Mouse (Mus musculus) left cerebral cortex, postnatal 4 days (tissue): ENCODE measurements around the gene Fam19a3. TPM values are rescaled to one million over a fixed set of nuclear protein-coding genes. Genes with fewer than 3 reads are reported as not detected.
"Not testable (repeated sequence)": the region's sequence is repeated elsewhere in the genome, so short reads cannot be mapped to it uniquely, and the experiment has no call there.

Experiments
- DNase-seq: peaks from one replicate; pipeline ENCODE4 v3.0.0-alpha.2; 2022
- intact Hi-C: fragments of 180-260 bp; cut with DNase I; formaldehyde crosslinking; loops from one replicate; pipeline ENCODE4 v1.15.1; 2025
- total RNA-seq, 2 experiments: library from RNA; stranded (reverse); gene quantifications; 2 replicates each; pipeline ENCODE4 v1.2.3; 2021

Fam19a3 gene
- total RNA-seq, 2 experiments from 2014 or later = 0.14 TPM; not detected in 1

DNA sequence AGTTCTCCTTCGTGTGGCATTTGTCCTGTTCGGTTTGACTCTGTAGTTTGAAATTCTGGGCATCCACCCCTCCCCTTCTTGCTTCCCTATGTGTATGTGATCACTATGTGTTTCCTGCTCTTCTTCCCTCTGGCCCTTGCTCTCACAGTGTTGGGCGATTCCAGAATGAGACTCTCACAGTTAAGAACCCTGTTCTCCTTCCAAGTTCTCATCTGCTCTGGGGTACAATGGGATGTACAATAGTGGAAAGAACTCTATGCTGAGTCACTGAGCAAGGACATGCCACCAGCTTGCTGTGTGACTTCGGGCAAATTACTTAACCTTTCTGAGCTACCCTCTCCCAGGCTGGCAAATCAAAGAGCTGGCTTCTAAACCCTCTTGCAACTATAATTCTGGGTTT lies 13.9 kb downstream of the Fam19a3 start:
- intact Hi-C loops = no loop called here
- no peak for DNase-seq

DNA sequence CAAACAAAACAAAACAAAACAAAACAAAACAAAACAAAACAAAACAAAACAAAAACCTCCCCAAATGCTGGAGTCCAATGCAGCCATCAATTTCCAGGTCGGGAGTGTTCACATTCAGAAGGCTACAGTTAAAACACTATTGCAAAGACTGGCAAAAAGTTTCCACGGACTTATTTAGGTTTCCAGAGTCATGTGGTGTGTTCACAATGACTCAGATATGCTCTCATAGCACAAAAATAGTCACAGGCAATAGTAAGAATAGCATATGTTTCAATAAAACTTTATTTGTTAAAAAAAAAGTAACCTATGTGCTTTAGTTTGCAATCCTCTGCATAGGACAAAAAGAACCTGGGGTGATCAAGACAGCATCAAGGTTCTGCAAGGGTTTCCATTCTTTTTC lies 14.5 kb downstream of the Fam19a3 start:
- no peak for DNase-seq
- intact Hi-C loops = no loop called here

DNA sequence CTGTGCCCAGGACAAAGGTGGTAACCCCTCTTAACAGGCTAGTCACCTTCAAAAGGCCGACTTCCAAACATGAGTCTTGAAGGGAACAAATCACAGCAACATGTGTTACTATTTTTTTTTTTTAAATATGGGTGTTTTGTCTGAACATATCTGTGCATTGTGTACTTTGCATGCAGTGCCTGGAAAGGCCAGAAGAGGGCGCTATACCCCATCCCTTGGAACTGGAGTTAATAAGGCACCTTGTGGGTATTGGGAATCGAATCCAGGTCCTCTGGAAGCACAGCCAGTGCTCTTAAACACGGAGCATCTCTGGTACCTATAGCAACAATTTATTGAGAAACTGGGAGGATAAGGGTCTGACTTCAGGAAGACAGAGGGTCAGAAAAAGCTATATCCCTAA lies 16.6 kb downstream of the Fam19a3 start:
- intact Hi-C loops = no loop called here
- no peak for DNase-seq

DNA sequence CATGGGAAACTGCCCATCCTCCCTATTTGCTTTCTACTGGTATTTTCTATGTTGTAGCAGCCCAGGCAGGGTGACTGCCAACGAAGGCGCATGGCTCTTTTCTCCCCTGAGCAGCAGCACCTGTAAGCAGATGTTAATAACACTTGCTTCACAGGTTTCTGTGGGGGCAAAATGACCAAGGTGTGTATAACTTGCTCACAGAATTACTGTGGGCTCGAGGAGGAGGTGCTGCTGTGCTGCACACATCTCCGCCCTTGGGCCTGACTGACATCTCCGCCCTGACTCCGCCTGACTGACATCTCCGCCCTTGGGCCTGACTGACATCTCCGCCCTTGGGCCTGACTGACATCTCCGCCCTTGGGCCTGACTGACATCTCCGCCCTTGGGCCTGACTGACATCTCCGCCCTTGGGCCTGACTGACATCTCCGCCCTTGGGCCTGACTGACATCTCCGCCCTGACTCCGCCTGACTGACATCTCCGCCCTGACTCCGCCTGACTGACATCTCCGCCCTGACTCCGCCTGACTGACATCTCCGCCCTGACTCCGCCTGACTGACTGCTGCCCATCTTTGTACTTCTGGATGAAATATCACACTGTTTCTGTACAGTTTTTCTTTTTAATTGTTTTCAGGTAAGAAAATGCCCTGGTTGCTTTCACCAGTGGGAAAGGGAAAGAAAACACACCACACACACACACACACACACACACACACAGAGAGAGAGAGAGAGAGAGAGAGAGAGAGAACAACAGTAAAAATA lies 19.4 kb downstream of the Fam19a3 start:
- DNase-seq, intact Hi-C loops: not testable (repeated sequence)

DNA sequence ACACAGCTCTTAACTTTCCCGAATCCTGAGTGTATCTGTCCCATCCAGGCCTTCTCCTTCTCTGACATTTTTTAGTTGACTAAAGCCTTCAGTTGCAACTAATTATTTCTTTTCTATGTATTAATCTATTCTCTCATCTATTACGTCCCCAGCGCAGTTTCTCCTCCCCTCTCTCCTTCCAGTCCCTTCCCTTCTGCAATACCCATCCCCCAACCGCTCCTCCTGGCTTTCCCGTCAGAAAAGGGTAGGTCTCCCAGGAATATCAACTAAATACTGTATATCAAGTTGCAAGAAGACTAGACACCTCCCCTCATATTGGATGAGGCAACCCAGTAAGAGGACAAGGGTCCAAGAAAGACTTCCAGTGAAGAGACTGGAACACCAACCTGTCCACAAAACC lies 22.8 kb downstream of the Fam19a3 start:
- DNase-seq = no peak
- intact Hi-C loops = no loop called here

DNA sequence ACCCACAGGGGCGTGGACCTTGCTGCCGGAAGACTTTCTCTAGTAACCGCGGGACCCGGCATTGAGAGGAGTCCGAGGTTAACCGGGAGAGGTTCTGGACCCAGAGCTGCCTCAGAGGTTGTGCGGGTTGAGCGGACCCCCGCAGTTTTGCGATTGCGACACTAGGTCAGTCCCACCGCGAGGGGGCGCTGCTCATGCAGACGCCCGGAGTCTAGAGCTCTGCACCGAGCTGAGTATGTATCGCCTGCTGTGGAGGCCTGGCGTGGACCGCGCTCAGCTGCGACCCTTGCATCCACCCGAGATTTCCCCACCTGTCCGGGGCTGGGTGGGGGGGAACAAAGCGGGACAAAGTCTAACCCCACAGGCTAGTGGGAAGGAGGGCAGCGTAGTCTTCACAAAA lies 23.2 kb downstream of the Fam19a3 start:
- peak; percentile 85 for DNase-seq
- intact Hi-C loops = no loop called here

DNA sequence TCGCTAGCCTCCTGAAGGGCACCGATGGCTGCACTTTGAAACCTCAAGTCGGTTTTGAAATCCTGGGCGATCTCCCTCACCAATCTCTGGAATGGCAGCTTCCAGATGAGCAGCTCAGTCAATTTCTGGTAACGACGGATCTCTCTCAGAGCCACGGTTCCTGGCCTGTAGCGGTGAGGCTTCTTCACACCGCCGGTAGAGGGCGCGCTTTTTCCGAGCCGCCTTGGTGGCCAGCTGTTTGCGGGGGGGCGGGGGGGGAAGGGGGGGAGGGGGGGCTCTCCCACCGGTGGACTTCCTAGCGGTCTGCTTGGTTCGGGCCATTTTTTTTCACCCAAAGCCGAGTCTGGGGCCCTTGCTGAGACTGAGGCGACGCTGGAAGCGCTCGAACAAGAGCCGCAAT lies 28.8 kb downstream of the Fam19a3 start:
- DNase-seq, intact Hi-C loops: not testable (repeated sequence)

DNA sequence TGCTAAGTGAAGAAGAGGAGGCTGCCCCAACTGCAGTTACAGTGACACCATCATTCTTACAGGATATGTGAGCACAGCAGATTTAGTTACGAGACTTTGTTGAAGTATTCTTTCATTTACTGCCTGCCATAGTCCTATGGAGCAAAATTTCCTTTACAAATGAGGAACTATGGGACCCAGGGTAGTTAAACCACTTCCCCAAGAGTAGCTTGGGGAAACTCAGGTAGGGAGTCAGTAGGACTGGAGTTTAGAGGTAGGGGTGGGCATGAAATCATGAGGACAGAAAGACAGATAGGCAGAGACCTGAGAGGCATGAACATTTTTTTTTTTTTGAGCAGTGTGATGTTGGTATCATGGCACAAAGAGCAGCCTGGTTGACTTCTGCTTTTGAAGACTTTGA lies 37.8 kb downstream of the Fam19a3 start:
- no peak for DNase-seq
- intact Hi-C loops = no loop called here

DNA sequence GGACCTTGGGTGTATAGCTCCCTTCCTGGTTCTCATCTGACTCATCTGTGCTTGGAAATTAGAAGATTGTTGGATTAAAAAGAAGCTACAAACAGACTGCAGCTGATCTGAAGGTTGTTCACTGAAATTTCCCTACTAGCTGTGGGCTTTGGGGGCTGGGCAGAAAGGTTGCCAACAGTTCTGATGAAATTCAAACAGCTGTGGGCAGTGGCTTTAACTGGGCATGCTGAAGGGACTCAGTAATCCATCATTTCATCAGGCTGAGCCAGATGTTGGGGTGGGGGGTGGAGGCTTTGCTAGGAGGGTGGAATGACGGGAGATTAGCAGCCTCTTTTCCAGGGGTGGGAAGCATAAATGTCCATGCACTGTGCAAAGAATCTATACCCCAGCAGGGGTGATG lies 38.5 kb downstream of the Fam19a3 start:
- intact Hi-C loops = no loop called here
- DNase-seq = no peak

DNA sequence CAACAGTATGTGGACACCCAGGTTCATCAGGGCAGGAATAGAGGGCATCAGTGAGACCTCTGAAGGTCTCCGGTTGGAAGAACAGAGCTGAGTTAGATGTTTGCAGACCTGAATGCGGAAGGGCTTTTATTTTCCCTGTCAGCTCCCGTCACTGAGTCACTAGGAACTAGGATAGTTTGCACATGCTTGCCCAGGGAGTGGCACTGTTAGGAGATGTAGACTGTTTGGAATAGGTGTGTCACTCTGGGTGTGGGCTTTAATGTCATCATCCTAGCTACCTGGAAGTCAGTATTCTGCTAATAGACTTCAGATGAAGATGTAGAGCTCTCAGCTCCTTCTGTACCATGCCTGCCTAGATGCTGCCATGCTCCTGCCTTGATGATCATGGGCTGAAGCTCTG lies 39.7 kb downstream of the Fam19a3 start:
- no peak for DNase-seq
- intact Hi-C loops = no loop called here

DNA sequence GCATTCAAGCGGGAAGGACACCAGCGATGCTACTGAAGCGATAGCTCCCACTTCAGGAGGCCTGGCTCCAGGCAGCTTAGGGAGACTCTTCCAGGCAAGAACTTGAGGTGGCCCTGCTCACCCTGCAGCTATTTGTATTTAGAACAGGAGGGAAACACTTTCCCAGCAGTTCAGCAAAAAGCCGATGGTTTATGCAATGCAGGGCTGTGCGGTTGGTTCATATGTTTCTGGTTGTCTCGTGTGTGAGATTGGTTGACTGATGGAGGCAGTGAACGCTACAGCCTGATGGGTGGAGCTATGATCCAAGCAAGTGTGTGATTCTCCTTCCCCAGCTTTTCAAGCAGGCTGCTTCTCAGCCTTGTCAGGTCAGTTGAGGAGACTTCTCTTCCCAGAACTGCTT lies 47.0 kb downstream of the Fam19a3 start:
- no peak for DNase-seq
- intact Hi-C loops = no loop called here

DNA sequence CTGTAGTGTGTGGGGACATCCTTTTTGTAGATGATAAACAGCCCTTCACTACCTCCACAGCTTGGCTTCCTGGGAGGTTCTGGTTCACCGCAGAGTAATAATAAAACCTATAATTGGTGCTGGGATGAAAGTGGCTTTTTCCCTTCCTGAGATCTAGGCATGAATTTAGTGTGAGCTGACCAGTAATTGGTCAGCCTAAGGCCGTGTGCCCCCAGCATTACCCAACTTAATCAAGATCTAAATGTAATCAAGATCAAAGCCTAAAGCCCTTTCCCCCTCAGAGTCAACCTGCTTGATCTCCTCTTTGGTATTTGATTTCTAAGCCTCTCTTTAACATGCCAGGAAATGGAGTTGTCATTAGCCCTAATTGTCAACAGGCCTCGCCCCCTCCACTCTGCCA lies 48.7 kb downstream of the Fam19a3 start:
- intact Hi-C loops = no loop called here

DNA sequence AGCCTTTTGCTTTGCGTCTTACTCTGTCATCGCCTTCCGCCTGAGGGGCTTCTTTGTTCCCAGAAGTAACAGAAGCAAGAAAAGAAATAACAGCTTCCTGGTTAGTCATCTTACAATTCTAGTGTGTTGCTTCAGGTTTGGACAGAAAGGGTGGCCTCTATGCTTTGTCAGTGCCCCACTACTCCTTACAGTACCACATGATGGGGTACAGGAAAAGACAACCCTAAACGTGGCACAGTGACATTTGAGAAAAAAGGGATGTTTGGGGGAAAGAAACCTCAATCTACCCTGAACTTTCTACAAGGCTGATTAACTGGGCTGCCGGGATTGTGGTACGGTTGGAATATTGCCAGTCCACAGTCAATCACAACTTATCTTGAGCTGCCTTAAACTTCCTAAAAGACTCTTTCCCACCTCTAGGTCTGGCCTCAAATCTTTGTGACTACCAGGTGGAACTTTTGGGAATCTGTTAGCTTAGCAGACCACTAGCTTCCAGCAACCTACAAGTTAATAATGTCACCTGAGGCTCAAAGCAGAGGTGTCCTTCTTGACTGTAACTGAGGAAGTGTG lies 52.3 kb downstream of the Fam19a3 start:
- DNase-seq = no peak
- intact Hi-C loops = no loop called here

More for the DNA sequence above, 48.7 kb downstream of the Fam19a3 start:
- no peak for DNase-seq

Other genes starting within 250 kb of the Fam19a3 start
- gene Slc16a1, start 143.2 kb downstream of the Fam19a3 start, total RNA-seq = 10 to 100 TPM; 45.4 to 48.5 TPM
- 1 to 10 TPM; 1.0 to 2.2 TPM for gene Ppm1j, start 784 bp downstream of the Fam19a3 start, total RNA-seq
- 10 to 100 TPM; 42.1 to 43.3 TPM for gene Rhoc, start 6.5 kb upstream of the Fam19a3 start, total RNA-seq
- gene Mov10, start 36.7 kb upstream of the Fam19a3 start, total RNA-seq = 10 to 100 TPM in 1 of 2 experiments, 1 to 10 TPM in 1; 9.2 to 11.0 TPM
- gene St7l, start 82.2 kb upstream of the Fam19a3 start, total RNA-seq = 10 to 100 TPM; 37.4 to 40.9 TPM
- gene Capza1, start 82.7 kb upstream of the Fam19a3 start, total RNA-seq = 10 to 100 TPM; 57.9 to 62.0 TPM
- gene Wnt2b, start 180.1 kb upstream of the Fam19a3 start, total RNA-seq = 1 to 10 TPM; 1.9 TPM